ENCODE assay signal across 21 mouse cellular contexts in the genomic region with DNA sequence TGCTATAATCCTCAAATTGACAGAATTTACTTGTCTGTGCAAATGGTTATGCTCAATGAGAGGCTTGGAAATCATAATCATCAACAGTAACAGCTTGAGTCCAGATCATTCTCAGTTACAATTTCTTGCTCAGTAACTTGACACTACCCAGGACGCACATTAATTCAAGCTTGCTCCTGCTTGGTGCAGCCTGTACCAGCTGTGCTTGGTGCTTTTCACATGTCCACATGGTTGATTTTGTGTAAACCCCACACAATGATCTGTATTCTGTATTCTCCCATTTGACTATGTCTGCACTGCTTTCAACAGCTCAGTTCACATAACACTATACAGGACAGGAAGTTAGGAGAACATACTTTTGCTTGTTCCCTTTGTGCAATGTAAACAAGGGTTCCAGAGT.
DNase-seq lines count a peak whose midpoint lies in the region; ATAC-seq lines count a peak whose summit lies in the region.
"Had no signal": no experiment of that assay in that cellular context is flagged by ENCODE, and none has a peak within 500 bp of the region (broad histone marks: within the 10 kb centered on the region; RNA-seq: fewer than 3 reads in every experiment).

No protein-coding gene starts in this region.

- H3K4me2 ChIP-seq in hindbrain, embryonic 15.5 days: no peak overlapping the region
- no peak overlapping the region for H3K4me2 ChIP-seq in hindbrain, embryonic 11.5 days (replicated peaks; ENCODE audit: low read depth, low read length)
- H3K4me2 ChIP-seq in embryonic facial prominence, embryonic 14.5 days (ENCODE audit: low read depth, low read length): no peak overlapping the region
- H3K4me2 ChIP-seq: heart, embryonic 15.5 days; limb, embryonic 15.5 days had no signal

- H3K27ac ChIP-seq in hindbrain, embryonic 15.5 days (replicated peaks): no peak overlapping the region
- H3K27ac ChIP-seq in hindbrain, embryonic 11.5 days (ENCODE audit: low read depth, low read length): no peak overlapping the region
- no peak overlapping the region for H3K27ac ChIP-seq in embryonic facial prominence, embryonic 14.5 days (replicated peaks; ENCODE audit: low read depth, low read length)
- H3K27ac ChIP-seq: heart, embryonic 15.5 days; limb, embryonic 15.5 days; stomach, postnatal 0 days had no signal

- no peaks in the 10 kb centered on the region for H3K9me3 ChIP-seq in hindbrain, embryonic 15.5 days
- no peaks in the 10 kb centered on the region for H3K9me3 ChIP-seq in hindbrain, embryonic 11.5 days (ENCODE audit: control insufficient read depth, low read length)
- no peaks in the 10 kb centered on the region for H3K9me3 ChIP-seq in embryonic facial prominence, embryonic 14.5 days (ENCODE audit: control insufficient read depth, low read length)
- H3K9me3 ChIP-seq: heart, embryonic 15.5 days; limb, embryonic 15.5 days had no signal

- H3K4me3 ChIP-seq in hindbrain, embryonic 15.5 days: no peak overlapping the region
- no peak overlapping the region for H3K4me3 ChIP-seq in hindbrain, embryonic 11.5 days (ENCODE audit: low read depth, low read length)
- H3K4me3 ChIP-seq in embryonic facial prominence, embryonic 14.5 days (ENCODE audit: low read depth, low read length): no peak overlapping the region
- H3K4me3 ChIP-seq: heart, embryonic 15.5 days; limb, embryonic 15.5 days; myocyte had no signal

- H3K36me3 ChIP-seq in hindbrain, embryonic 15.5 days: no peaks in the 10 kb centered on the region
- H3K36me3 ChIP-seq in hindbrain, embryonic 11.5 days (ENCODE audit: control insufficient read depth, insufficient read depth, low read length): no peaks in the 10 kb centered on the region
- H3K36me3 ChIP-seq in embryonic facial prominence, embryonic 14.5 days (ENCODE audit: control insufficient read depth, insufficient read depth, low read length): no peaks in the 10 kb centered on the region
- H3K36me3 ChIP-seq: heart, embryonic 15.5 days; limb, embryonic 15.5 days had no signal

- no peaks in the 10 kb centered on the region for H3K27me3 ChIP-seq in hindbrain, embryonic 15.5 days
- no peaks in the 10 kb centered on the region for H3K27me3 ChIP-seq in hindbrain, embryonic 11.5 days (ENCODE audit: control insufficient read depth, insufficient read depth, low read length)
- no peaks in the 10 kb centered on the region for H3K27me3 ChIP-seq in embryonic facial prominence, embryonic 14.5 days (replicated peaks; ENCODE audit: control insufficient read depth, insufficient read depth, low read length)
- H3K27me3 ChIP-seq: heart, embryonic 15.5 days; limb, embryonic 15.5 days had no signal

- ATAC-seq in hindbrain, embryonic 15.5 days (ENCODE audit: low FRiP score, low read depth): peak; percentile 34; the same call in 1 of the 2 replicates
- ATAC-seq in hindbrain, embryonic 11.5 days (ENCODE audit: low FRiP score): no peak
- 0 out of 2 replicates have a peak, but pooled peaks have one; percentile 57 for ATAC-seq in embryonic facial prominence, embryonic 14.5 days (ENCODE audit: low read depth)
- ATAC-seq in activated CD4-positive, CD25-positive, alpha-beta regulatory T cell, adult 4 months: no peak

- H3K9ac ChIP-seq in hindbrain, embryonic 15.5 days: no peak overlapping the region
- H3K9ac ChIP-seq in hindbrain, embryonic 11.5 days (ENCODE audit: low read depth, low read length): no peak overlapping the region
- H3K9ac ChIP-seq in embryonic facial prominence, embryonic 14.5 days (ENCODE audit: low read depth, low read length): no peak overlapping the region
- H3K9ac ChIP-seq: heart, embryonic 15.5 days; limb, embryonic 15.5 days had no signal

- no peak for DNase-seq in hindbrain, embryonic 11.5 days (ENCODE audit: low spot score)
- DNase-seq in embryo, embryonic 10.5 days (ENCODE audit: low spot score): peak; percentile 4
- peak; percentile 20 for DNase-seq in embryonic facial prominence, embryonic 14.5 days (ENCODE audit: low spot score)
- peak; percentile 7 for DNase-seq in mesoderm, embryonic 11.5 days (ENCODE audit: low read depth, low spot score)
- DNase-seq in ovary, postnatal 36 days (ENCODE audit: low spot score): no peak
- DNase-seq: adrenal gland, adult 2 months; B cell, adult 2 months; cerebellum, adult 9-10 months; gastrocnemius, postnatal 10 days; heart, postnatal 4 days; kidney, adult 18-20 months; kidney, postnatal 4 days; lung, postnatal 10 days; midbrain, embryonic 14.5 days; right cerebral cortex, postnatal 4 days had no signal

- WGBS in hindbrain, embryonic 15.5 days: 55% methylated on average over 1 of the region's 1 CpGs
- WGBS in hindbrain, embryonic 11.5 days: 74% methylated on average over 1 of the region's 1 CpGs
- 19% methylated on average over 1 of the region's 1 CpGs for WGBS in embryonic facial prominence, embryonic 14.5 days

- no peaks in the 10 kb centered on the region for H3K4me1 ChIP-seq in hindbrain, embryonic 15.5 days (replicated peaks)
- no peaks in the 10 kb centered on the region for H3K4me1 ChIP-seq in hindbrain, embryonic 11.5 days (replicated peaks; ENCODE audit: control insufficient read depth, insufficient read depth, low read length)
- H3K4me1 ChIP-seq in embryonic facial prominence, embryonic 14.5 days (ENCODE audit: control insufficient read depth, insufficient read depth, low read length): no peaks in the 10 kb centered on the region
- H3K4me1 ChIP-seq: heart, embryonic 15.5 days; limb, embryonic 15.5 days had no signal

Comparison
In these comparisons a context has a peak if more than half of its experiments do, and no peak if none do; other contexts are left out.
1. ATAC-seq: peak in hindbrain, embryonic 15.5 days (single experiment) and embryonic facial prominence, embryonic 14.5 days (single experiment); none in hindbrain, embryonic 11.5 days (single experiment) and activated CD4-positive, CD25-positive, alpha-beta regulatory T cell, adult 4 months (single experiment).
2. DNase-seq: peak in embryo, embryonic 10.5 days (single experiment), embryonic facial prominence, embryonic 14.5 days (single experiment) and mesoderm, embryonic 11.5 days (single experiment); none in hindbrain, embryonic 11.5 days (single experiment) and ovary, postnatal 36 days (single experiment).